Mouse (Mus musculus): Measurements from ENCODE around the gene Supt5.
A peak's percentile ranks its signal among the peaks of the same experiment; 100 is the strongest.

GRCm38 (mm10) chr7:28372251-28373108 is 33.9 kb upstream of the Supt5 start, which contains the start of gene Plekhg2:
- TF ChIP-seq POLR2A (IDR thresholded peaks at IDR 0.05; ENCODE audit: control insufficient read depth, low read depth, low read length) (peak; percentile 32; the same call in 1 of the 2 replicates), CTCF (IDR thresholded peaks at IDR 0.05; ENCODE audit: control insufficient read depth, insufficient read depth, insufficient replicate concordance, low read depth, low read length) (peak; percentile 19; the same call in 1 of the 2 replicates)

All from testis, adult 2 months (tissue).